Mouse (Mus musculus) liver, embryonic 16.5 days (tissue): ENCODE data around the gene Chchd10. TPM values are rescaled to one million over a fixed set of nuclear protein-coding genes. Genes with fewer than 3 reads are reported as not detected.

ENCODE experiments used
- ATAC-seq: fragments of 200-750 bp; cut with Nextera tagmentation; 2 replicates; pipeline ENCODE4 v1.8.0; 2017; ENCODE audit warnings: low read depth, mild to moderate bottlenecking, moderate number of reproducible peaks, moderate library complexity
- H3K27ac ChIP-seq: fragments of 300-500 bp; sonication (generic); 2 replicates; pipeline ENCODE4 v1.5.1; 2014; ENCODE audit warnings: mild to moderate bottlenecking, low read length
- H3K27me3 ChIP-seq: fragments of 300-500 bp; sonication (generic); 2 replicates; pipeline ENCODE4 v1.6.1; 2014; ENCODE audit warnings: low read depth, low read length, mixed read lengths; ENCODE audit not compliant: control insufficient read depth, insufficient read depth
- H3K36me3 ChIP-seq: fragments of 300-500 bp; sonication (generic); 2 replicates; pipeline ENCODE4 v1.6.1; 2014; ENCODE audit warnings: mild to moderate bottlenecking; ENCODE audit not compliant: control insufficient read depth, insufficient read depth
- H3K4me1 ChIP-seq: fragments of 300-500 bp; sonication (generic); 2 replicates; pipeline ENCODE4 v1.6.1; 2014; ENCODE audit warnings: low read depth, low read length, mixed read lengths; ENCODE audit not compliant: control insufficient read depth
- H3K4me2 ChIP-seq: fragments of 300-500 bp; sonication (generic); 2 replicates; pipeline ENCODE4 v1.6.1; 2014; ENCODE audit warnings: low read depth, low read length, mixed read lengths
- H3K4me3 ChIP-seq: fragments of 300-500 bp; sonication (generic); 2 replicates; pipeline ENCODE4 v1.5.1; 2014; ENCODE audit warnings: low read depth, mild to moderate bottlenecking, low read length
- H3K9ac ChIP-seq: fragments of 300-500 bp; sonication (generic); 2 replicates; pipeline ENCODE4 v1.6.1; 2014; ENCODE audit warnings: low read depth, low read length
- H3K9me3 ChIP-seq: fragments of 300-500 bp; sonication (generic); replicated peaks from 2 replicates; pipeline ENCODE4 v1.6.1; 2016; ENCODE audit warnings: low read length; ENCODE audit not compliant: control insufficient read depth
- WGBS: fragments of 180-500 bp; shearing (Covaris S2); extraction: QIAGEN DNeasy Blood & Tissue Kit; methylation state at CpG from one replicate; pipeline ENCODE4 v1.1.7; 2014; ENCODE audit not compliant: insufficient replicate concordance; 5-methylcytosine and 5-hydroxymethylcytosine counted together
- polyA plus RNA-seq: library from polyadenylated mRNA; unstranded; fragments of >200 nt; fragmentation: Nextera tagmentation; extraction: Ambion mirVana; gene quantifications from 2 replicates; pipeline ENCODE4 v1.2.1, GENCODE M21; 2015

Gene Chchd10
- polyA plus RNA-seq, 1 experiment from 2014 or later = 137 TPM

DNA sequence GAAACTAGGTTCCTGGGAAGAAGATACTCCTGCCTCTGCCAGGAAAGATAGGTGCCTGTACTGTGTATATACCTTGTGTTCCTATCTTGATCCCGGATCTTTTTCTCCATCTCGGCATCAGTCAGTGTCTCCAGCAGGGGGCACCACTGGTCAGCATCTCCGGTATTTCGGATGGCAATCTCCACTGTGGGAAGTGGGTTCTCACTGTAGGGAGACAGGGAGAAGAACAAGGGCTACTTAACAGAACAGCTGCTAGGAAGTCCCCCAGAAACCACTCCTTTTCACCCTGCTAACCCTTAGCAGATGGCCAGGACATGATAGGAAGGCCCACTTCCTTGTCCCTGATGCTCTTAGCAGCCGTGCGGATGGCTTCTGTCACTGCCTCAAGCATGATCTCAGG lies 35.6 kb upstream of the Chchd10 start:
- H3K4me2 ChIP-seq = no peak overlapping the region
- H3K27me3 ChIP-seq = no peaks in the 10 kb centered on the region
- H3K4me1 ChIP-seq = peaks cover 13% of the 10 kb centered on the region
- no peaks in the 10 kb centered on the region for H3K9me3 ChIP-seq
- no peak overlapping the region for H3K9ac ChIP-seq
- peaks cover 26% of the 10 kb centered on the region for H3K36me3 ChIP-seq
- no peak for ATAC-seq
- H3K4me3 ChIP-seq = no peak overlapping the region
- 49% methylated on average over 6 of the region's 6 CpGs for WGBS
- no peak overlapping the region for H3K27ac ChIP-seq

DNA sequence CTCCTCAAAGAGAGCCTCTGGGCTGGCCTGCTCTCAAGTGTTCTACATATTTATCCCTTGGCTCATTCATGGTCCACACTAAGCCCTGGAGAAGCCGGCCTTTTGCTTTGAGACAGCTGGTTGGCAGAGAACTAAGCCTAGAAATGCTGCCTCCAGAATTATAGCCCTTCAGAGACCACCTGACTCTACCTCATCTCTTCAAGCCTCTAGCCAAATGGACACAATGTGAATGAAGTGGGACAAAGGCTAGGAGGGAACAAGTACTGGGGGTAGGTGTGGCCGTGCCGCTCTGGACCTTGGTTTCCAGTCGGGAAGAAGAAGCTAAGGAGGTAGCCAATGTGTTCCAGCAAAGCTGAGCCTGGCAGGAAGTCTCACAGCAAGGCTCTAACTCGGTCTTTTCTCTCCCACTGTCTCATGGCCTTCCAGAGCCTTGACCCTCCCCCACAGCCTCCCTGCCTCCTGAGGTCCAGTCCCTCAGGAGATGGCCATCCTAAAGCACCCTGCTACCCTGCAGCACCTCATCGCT lies 34.8 kb upstream of the Chchd10 start:
- 71% methylated on average over 6 of the region's 6 CpGs for WGBS
- no peak overlapping the region for H3K4me2 ChIP-seq
- peaks cover 33% of the 10 kb centered on the region for H3K36me3 ChIP-seq
- no peaks in the 10 kb centered on the region for H3K9me3 ChIP-seq
- no peak for ATAC-seq
- peaks cover 7% of the 10 kb centered on the region for H3K4me1 ChIP-seq
- H3K27ac ChIP-seq = no peak overlapping the region
- H3K9ac ChIP-seq = no peak overlapping the region
- H3K4me3 ChIP-seq = no peak overlapping the region
- no peaks in the 10 kb centered on the region for H3K27me3 ChIP-seq

GRCm38 (mm10) chr10:75898846-75899245 lies 34.1 kb upstream of the Chchd10 start:
- no peaks in the 10 kb centered on the region for H3K27me3 ChIP-seq
- no peaks in the 10 kb centered on the region for H3K9me3 ChIP-seq
- no peaks in the 10 kb centered on the region; the same call in 1 of the 2 replicates for H3K4me1 ChIP-seq
- no peak for ATAC-seq
- H3K9ac ChIP-seq = no peak overlapping the region
- H3K4me3 ChIP-seq = no peak overlapping the region
- 55% methylated on average over 3 of the region's 3 CpGs for whole genome bisulfite sequencing
- no peak overlapping the region for H3K4me2 ChIP-seq
- H3K36me3 ChIP-seq = peaks cover 40% of the 10 kb centered on the region
- no peak overlapping the region for H3K27ac ChIP-seq

DNA sequence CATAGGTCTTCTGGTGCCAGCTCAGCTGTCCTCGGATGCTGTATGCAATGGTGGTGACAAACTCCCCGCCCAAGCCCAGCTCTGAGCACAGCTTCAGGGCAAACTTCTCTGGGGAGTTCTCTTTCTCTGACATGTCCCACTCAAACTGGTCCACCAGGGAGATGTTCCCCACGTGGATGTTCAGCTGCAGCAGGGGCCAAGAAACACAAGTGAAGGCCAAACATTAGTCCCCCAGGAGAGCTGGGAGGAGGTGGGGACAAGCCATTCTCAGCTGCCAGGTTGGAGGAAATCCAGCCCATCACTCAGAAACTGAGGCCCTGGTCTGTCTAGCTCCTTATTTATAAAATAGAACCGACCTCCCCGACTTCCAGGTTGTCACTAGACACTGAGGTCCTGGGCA lies 28.5 kb upstream of the Chchd10 start:
- no peak overlapping the region for H3K9ac ChIP-seq
- no peak overlapping the region for H3K4me3 ChIP-seq
- H3K4me2 ChIP-seq = no peak overlapping the region
- H3K36me3 ChIP-seq = peaks cover 46% of the 10 kb centered on the region
- WGBS = 72% methylated on average over 5 of the region's 5 CpGs
- no peaks in the 10 kb centered on the region for H3K4me1 ChIP-seq
- H3K27ac ChIP-seq = no peak overlapping the region
- no peak for ATAC-seq
- H3K9me3 ChIP-seq = no peaks in the 10 kb centered on the region
- no peaks in the 10 kb centered on the region for H3K27me3 ChIP-seq

DNA sequence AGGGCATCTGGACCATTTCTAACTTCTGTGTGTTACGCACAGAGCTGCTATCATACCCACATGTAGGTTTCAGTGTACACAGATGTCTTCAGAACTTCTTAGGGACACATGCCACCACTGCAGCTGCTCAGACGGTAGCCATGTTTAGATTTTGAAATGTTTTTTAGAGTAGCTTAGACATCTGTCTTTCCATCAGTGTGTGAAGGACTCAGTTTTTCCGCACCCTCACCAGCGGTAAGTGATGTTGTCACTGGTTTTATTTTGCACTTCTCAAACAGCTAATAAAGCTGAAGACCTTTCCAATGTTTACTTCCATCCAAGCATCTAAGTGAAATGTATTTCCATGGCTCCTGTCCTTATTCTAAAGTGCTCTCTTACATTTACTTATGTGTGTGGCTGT lies 26.0 kb upstream of the Chchd10 start:
- H3K9me3 ChIP-seq = no peaks in the 10 kb centered on the region
- peaks cover 62% of the 10 kb centered on the region for H3K36me3 ChIP-seq
- 92% methylated on average over 4 of the region's 4 CpGs for WGBS

GRCm38 (mm10) chr10:75910698-75911097 lies 22.2 kb upstream of the Chchd10 start:
- Histone ChIP-seq H3K27ac (no peak overlapping the region), H3K36me3 (peaks cover 32% of the 10 kb centered on the region), H3K4me2 (no peak overlapping the region), H3K27me3 (no peaks in the 10 kb centered on the region), H3K9me3 (no peaks in the 10 kb centered on the region), H3K4me3 (no peak overlapping the region), H3K4me1 (no peaks in the 10 kb centered on the region), H3K9ac (no peak overlapping the region)
- ATAC-seq = no peak
- 66% methylated on average over 2 of the region's 2 CpGs for WGBS

More for the DNA sequence above, 26.0 kb upstream of the Chchd10 start:
- H3K4me1 ChIP-seq = no peaks in the 10 kb centered on the region
- no peak overlapping the region for H3K4me3 ChIP-seq
- no peaks in the 10 kb centered on the region for H3K27me3 ChIP-seq
- H3K9ac ChIP-seq = no peak overlapping the region
- no peak overlapping the region for H3K27ac ChIP-seq
- ATAC-seq = no peak
- no peak overlapping the region for H3K4me2 ChIP-seq

- no peak overlapping the region for H3K27ac ChIP-seq
- ATAC-seq = no peak
- H3K4me2 ChIP-seq = no peak overlapping the region
- H3K9ac ChIP-seq = no peak overlapping the region
- H3K9me3 ChIP-seq = no peaks in the 10 kb centered on the region
- H3K4me1 ChIP-seq = no peaks in the 10 kb centered on the region
- 43% methylated on average over 6 of the region's 6 CpGs for WGBS
- H3K4me3 ChIP-seq = no peak overlapping the region
- no peaks in the 10 kb centered on the region for H3K27me3 ChIP-seq
- peaks cover 22% of the 10 kb centered on the region for H3K36me3 ChIP-seq
These were observed 19.8 kb upstream of the Chchd10 start for GRCm38 (mm10) chr10:75913013-75913589.

DNA sequence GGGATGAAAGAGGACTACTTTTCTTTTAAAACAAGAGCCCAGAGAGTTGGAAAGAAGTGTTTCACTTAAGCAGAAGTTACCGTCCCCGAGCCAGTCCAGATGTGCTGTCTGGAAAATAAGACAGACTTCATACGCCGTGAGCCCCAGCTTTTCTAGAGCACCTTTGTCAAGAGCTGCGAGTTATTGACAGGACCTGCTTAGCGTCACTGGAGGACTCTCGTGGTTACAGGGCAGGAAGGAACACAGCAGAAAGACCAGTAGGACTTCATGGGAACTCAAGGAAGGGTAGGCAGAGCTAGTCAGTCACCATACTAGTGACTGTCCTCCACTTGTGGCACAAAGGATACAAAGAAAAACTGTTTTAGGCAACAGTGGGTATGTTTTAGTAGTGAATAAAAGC lies 17.4 kb upstream of the Chchd10 start:
- no peak overlapping the region for H3K4me2 ChIP-seq
- no peaks in the 10 kb centered on the region for H3K9me3 ChIP-seq
- H3K4me3 ChIP-seq = no peak overlapping the region
- H3K27ac ChIP-seq = no peak overlapping the region
- no peaks in the 10 kb centered on the region for H3K27me3 ChIP-seq
- 71% methylated on average over 7 of the region's 7 CpGs for WGBS
- ATAC-seq = no peak
- H3K36me3 ChIP-seq = peaks cover 11% of the 10 kb centered on the region
- peaks cover 10% of the 10 kb centered on the region for H3K4me1 ChIP-seq
- no peak overlapping the region for H3K9ac ChIP-seq

DNA sequence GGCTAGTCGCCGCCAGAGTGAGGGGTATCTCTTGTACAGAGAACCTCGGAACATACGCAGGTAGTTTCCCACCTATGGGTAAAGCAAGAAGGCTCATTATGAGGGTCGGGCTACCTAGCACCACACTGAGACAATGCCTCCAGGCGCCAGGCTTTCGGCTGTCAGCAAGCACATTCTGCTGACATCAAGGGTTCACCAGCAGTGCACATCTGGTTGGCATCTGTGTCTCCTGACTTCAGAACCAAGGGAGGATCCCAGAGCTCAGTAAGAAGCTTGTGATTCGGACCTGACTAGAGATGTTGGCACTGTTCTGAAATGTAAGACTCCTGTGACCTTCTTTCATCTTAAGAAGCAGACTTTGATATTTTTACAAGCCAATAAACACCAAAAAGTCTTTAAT lies 16.1 kb upstream of the Chchd10 start:
- Histone ChIP-seq H3K4me1 (peaks cover 14% of the 10 kb centered on the region), H3K27ac (no peak overlapping the region), H3K4me2 (no peak overlapping the region), H3K9ac (no peak overlapping the region), H3K4me3 (no peak overlapping the region), H3K36me3 (no peaks in the 10 kb centered on the region), H3K27me3 (no peaks in the 10 kb centered on the region), H3K9me3 (no peaks in the 10 kb centered on the region)
- 77% methylated on average over 8 of the region's 8 CpGs for WGBS
- ATAC-seq = no peak
